ENCODE assay signal across 19 mouse cellular contexts in genomic region chr13:71668256-71668655, GRCm38 (mm10).
"Had no signal": no experiment of that assay in that cellular context is flagged by ENCODE, and none has a peak within 500 bp of the region (broad histone marks: within the 10 kb centered on the region; RNA-seq: fewer than 3 reads in every experiment).

No protein-coding gene starts in this region.

- ATAC-seq: midbrain, embryonic 16.5 days had no signal

- H3K27ac ChIP-seq: midbrain, embryonic 10.5 days; midbrain, embryonic 12.5 days; neural tube, embryonic 13.5 days; neural tube, embryonic 15.5 days; stomach, embryonic 15.5 days; stomach, postnatal 0 days had no signal

- H3K36me3 ChIP-seq: midbrain, embryonic 10.5 days; midbrain, embryonic 12.5 days; neural tube, embryonic 13.5 days; neural tube, embryonic 15.5 days; stomach, embryonic 15.5 days had no signal

- H3K4me2 ChIP-seq: lung, embryonic 14.5 days; midbrain, embryonic 12.5 days; neural tube, embryonic 13.5 days; neural tube, embryonic 15.5 days; stomach, embryonic 15.5 days had no signal

- DNase-seq: lung, adult 18-20 months; lung, embryonic 14.5 days; lung, postnatal 4 days; midbrain, embryonic 14.5 days; retina, postnatal 1 day; right cerebral cortex, adult 18-20 months; right cerebral cortex, postnatal 25 days; right cerebral cortex, postnatal 4 days; thymus, adult 2 months; thymus, postnatal 25 days; thymus, postnatal 4 days had no signal

- H3K4me3 ChIP-seq: midbrain, embryonic 10.5 days; midbrain, embryonic 12.5 days; myocyte; neural tube, embryonic 13.5 days; neural tube, embryonic 15.5 days; stomach, embryonic 15.5 days had no signal

- H3K4me1 ChIP-seq: midbrain, embryonic 10.5 days; midbrain, embryonic 12.5 days; neural tube, embryonic 13.5 days; neural tube, embryonic 15.5 days; stomach, embryonic 15.5 days had no signal

- H3K9ac ChIP-seq: lung, embryonic 14.5 days; midbrain, embryonic 12.5 days; neural tube, embryonic 13.5 days; neural tube, embryonic 15.5 days; stomach, embryonic 15.5 days had no signal

- H3K27me3 ChIP-seq: midbrain, embryonic 12.5 days; neural tube, embryonic 13.5 days; stomach, embryonic 15.5 days had no signal

- H3K9me3 ChIP-seq: midbrain, embryonic 10.5 days; midbrain, embryonic 12.5 days; neural tube, embryonic 13.5 days; neural tube, embryonic 15.5 days; stomach, embryonic 15.5 days had no signal
